Mouse (Mus musculus) CD8-positive naive resting alpha-beta T cell, adult 2 months (primary cell): Measurements from ENCODE around the gene Ubl7.

Experiments used
- DNase-seq, 2 experiments: peaks; one replicate each; pipeline ENCODE4 v3.0.0; 2022; ENCODE audit warnings: low read depth in 2 of 2, low spot score in 2 of 2

Ubl7 gene

DNA sequence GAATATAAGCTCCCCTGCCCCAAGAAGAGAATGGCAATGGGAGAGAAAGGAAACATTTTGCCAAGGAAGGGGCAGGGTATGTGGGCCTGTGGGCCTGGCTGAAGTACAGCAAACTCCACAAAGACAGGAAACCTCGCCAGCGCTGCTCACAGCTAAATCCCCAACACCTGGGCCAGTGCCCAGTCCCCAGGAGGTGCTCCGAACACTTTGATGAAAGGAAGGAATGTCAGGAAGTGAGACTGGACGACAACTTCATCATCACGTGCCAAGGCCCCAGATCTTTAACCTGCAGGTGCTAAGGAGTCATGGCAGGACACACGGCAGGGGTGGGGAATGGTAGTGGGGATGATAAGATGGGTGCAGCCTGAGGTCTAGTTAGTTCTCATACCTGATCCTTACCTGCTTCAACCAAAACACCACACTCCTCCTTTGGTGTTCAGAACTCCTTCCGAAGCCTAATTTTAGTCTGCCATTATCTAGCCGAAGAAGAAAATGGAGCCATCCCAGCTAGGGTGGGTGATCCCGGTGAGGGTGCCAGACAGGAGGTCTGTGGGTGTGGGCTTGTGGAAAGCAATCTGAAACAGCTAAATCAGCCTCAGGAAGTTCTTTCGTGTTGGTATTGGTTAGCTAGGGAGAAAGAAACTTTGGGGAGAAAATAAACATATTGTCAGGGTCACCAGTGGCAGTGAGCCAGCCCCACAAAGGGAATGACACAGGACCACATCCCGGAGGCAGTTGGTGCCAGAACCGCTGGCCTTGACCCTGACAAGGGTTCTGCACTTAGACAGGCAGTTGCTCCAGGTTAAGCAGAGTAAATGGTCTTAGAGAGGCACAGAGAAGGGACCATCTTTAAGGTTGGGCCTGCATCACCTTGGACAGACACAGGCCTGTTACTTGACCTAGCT, 54.8 kb downstream of the Ubl7 start:
- DNase-seq, result no peak

DNA sequence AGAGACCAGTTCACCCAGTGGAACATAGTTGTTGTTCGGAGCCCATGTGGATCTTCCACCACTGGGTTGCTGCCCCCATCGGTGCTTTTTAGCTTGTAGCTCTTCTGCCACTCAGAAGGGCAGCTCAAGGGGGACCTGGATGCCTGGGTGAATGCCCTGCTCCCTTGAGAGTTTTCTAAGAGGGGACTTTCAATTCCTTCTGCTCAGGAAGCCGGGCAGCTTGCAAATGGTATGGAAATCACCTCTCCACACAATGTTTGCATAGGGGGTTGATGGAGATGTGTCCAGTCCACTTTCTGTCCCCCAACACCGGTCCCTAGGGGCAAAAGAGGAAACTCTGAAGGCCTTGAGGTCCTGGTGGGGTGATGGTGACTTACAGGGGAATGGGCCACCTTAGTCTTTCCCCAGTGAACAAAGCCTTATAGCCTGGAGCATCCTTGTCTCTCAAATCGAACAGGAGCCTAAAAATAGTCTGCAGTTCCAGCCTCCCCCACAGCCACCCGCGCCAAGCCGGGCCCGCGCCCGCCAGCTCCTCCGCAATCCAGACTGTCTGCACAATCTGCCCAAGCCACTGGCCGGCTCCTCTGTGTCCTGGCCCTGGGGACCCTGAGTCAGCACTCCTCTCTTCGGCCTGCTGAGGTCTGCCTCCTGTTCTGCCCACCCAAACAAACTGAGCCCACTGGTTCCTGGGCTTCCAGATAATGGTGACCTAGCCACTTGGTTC, 56.6 kb downstream of the Ubl7 start:
- DNase-seq, result no peak

DNA sequence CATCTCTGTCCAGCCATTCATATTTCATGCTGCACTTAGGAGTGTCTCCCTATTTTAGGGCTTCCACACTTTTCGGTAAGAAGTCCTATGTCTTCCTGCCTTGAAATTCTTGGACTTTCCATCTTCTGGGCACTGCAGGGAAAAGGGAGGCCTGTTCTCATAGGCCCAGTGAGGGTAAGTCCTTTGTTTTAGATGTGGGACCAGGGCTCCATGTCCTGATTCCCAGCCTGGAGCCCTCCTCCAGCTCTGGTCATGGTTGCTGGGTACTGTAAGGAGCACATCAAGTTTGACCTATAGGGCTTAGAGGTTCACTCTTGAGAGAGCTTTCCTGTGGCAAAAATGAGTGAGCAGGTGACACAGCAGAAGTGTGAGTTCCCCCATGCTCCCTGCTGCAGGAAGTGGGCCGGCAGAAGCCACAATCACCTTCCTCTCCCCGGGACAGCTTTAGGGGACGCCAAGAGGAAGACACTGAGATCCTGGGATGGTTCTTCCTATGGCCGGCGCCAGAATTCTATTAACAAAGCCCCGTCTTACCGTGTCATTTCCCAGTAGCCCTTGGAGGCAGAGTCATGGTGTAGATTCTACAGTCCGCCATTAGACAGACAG, 57.5 kb downstream of the Ubl7 start:
- DNase-seq, result no peak

DNA sequence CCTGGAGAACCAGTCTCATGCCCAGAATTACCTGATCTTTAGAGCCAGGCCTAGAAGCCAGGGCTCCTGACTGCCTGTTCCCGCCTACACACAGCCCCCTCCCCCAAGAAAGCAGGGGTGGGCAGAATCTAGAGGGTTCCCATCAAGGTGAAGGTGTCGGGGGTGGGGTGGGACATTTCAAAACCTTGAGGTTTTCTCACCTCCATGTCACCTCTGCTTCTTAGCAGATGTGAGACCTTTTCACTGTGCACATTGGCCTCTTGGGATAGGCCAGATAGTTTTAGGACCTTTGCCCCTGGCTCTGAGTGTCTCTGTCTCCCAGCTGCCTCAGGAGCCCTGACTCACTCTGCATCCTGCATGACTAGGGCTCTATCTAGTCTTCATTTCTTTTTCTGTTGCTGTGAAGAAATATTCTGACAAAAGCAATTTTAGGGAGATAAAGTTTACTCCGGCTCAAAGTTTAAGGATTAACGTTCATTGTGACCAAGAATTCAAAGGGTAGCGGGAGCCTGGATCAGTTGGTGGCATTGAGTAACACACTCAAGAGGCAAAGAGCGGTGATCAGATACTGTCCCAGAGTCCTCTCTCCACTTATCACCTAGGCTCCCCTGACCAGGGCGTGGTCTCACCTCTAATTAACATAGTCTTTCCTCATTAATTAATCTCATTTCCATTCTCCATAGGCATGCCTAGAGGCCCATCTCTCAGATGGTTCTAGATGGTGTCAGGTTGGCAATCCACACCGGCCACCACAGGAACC, 58.2 kb downstream of the Ubl7 start:
- no peak for DNase-seq

DNA sequence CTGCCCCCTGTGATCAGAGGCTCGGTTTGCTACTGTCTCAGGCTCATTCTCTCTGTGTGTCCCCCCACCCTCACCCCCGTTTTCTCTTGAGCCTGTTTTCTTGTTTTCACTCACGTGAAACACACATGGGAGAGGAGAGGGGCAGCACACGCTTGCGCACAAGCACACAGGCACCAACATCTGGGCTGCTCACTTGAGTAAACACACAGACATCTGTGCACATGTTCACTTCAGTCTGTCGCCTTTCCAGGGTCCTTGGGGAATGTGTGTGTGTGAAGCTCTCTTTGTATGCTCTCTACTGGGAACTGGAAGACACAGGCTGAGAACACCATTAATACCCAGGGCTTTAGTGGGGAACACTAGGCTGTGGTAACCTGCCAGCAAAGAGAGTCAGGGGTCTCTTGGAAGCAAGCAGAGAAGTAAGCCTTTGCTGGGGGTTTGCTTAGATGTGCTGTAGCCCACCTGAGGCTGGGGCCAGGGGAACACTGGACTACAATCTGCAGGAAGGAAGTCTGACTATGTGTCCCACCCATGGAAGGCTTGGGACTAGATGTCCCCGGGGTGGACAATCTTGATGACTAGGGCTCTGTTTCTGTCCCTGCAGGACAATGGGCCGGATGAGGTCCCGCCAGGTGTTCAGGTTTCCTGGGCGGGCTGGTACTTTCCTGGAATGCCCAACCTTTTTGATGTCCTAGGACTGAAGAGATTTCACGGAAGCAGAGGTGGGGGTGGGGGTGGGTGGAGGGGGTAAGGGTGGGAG, 59.1 kb downstream of the Ubl7 start:
- no peak for DNase-seq

DNA sequence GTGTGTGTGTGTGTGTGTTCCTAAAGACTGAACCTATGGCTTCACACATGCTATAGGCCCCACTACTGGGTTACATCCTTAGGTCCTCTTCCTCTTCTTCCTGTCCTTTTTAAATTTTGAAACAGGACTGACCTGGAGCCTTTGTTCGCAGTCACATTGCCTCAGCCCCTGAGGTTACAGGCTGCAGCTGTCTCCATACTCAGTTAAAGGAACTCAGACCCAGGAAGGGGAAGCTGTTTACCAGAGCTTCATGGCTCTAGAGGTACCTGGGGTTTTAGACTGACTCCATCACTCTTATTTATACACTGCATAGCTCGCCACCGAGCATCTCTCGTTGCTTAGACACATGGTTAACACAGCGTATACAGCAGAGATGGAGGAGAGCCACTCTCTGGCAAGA, 60.6 kb downstream of the Ubl7 start:
- DNase-seq, result no peak

DNA sequence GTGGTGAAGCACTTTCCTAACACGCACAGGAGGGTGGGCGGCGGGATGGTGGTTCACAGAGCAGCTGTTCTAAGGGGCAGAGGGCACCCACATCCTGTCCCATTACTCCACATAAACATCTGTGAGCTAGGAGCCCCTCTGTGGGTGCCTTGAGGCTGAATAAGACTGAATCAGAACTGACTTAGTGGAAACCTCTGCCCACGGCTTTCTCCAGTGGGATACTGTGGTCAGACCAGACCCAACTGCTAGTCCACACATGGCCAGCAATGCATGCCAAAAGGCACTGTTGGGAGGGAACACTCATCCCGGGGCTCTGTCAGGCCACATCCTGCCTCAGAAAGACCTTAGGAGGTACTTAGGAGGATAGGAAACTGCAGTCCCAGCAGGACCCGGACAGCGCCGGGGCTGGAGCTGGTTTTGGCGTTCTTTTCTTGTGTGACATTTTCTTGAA, 61.4 kb downstream of the Ubl7 start:
- DNase-seq, result peak; percentile 30 to 52

DNA sequence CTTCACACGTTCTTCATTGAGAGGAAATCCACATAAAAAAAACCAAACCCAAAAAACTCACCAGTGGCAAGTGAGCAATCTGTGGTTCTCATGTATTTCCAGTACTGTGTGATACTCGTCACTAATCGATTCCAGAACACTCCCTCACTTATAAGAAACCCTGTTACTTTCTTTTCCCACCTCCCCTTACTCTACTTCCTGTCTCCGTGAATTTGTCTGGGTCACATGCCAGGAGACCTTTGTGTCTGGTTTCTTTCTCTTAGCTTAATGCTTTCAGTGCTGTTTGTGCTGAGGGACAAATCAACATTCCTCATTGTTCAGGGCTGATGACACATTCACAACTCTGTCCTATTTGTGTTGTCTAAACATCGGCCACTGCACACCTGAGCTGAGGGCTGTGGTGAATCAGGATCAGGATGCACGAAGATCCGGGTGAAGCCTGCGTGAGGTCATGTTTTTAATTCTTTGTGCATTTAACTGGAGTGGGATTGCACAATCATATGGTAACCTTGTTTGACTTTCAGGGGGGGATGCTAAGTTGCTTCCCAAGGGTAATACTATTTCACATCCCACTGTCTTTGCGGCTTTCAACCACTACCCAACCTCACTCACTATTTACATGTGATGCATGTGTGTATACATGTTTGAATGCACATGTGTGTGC, 62.1 kb downstream of the Ubl7 start:
- DNase-seq, result no peak

DNA sequence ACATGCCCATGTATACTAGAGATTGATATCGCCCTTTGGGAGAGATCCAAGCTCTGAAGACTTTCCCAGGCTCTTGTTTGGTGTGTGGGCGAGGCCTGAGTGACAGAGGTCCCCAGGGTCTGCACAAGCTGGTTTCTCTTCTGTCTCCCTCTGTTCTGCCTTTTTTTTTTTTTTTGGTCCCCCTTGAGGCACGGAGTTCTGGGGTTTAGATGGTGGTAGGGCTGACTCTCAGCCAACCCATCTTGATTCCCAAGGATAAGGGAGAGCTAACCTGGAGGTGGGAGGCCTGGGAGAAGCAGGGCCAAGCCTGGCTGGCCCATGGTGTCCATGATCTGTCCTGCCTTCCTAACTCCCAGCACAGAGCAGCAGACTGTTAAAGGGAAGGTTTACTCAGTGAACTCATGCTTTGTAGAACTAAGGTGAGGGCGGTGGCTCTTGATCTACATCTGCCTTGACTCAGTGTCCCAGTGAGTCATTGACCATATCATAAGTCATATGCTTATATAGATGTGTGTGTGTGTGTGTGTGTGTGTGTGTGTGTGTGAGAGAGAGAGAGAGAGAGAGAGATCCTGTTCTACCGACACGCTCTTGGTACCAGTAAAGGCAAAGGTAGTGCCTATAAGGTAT, 62.8 kb downstream of the Ubl7 start:
- no peak for DNase-seq

DNA sequence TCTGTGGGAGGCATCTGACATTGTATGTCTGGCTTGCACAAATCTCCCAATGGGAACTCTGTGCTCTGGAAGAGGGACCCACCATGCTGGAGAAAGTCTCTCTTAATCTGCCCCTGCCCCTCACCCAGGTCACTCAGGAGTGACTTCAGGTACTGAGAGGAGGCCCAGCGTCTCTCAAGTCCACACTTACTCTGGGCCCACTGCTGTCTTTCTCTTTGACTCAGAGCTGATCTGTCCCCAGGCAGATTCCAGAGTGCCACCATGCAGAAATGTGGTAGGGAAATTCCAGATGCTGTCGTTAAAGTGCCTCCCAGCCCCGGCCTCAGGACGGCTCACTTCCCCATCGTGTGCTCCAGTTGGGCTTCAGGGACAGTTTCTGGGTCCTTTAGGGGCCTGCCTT, 63.4 kb downstream of the Ubl7 start:
- DNase-seq, result no peak

DNA sequence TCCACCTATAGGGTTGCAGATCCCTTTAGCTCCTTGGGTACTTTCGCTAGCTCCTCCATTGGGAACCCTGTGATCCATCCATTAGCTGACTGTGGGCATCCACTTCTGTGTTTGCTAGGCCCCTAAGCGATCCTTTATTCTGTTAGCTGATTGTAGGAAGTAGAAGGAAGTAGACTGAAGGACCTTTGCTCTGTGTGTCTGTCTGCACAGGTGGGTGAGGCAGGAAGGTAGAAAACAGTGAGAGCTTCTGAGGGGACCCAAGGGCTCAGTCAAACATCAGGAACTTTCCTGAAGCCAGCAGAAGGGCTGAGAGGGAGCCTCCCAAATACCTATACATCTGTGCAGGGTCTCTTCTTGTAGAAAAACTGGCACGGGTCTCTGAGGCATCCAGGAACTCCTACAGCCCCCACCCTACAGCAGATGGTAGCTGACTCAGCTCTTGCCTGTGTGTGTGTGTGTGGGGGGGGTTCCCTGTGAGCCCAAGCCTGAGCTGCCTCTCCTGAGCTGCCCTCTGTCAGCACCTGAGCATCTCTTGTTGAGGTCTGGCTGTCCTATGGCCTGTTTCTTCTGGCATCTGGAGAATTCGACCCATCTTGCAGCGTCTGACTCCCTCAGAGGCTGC, 64.5 kb downstream of the Ubl7 start:
- DNase-seq, result no peak

DNA sequence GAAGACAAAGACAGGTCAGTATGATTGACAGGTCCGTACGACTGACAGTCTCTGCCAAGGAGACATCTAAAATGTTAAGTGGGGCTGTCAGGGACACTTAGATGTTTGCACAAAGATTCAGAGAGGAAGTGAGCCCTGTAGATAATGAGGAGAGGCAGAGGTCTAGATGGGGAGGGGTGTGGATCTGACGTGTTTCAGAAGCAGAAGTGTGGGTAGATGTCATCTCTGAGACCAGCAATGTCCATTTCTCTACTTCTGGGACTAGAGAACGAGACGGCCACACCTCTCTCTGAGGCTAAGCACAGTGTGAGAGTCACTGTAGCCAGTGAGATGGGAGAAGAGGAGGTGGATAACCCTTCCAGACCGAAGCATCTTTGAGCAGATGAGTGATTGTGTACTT, 67.2 kb downstream of the Ubl7 start:
- no peak for DNase-seq

DNA sequence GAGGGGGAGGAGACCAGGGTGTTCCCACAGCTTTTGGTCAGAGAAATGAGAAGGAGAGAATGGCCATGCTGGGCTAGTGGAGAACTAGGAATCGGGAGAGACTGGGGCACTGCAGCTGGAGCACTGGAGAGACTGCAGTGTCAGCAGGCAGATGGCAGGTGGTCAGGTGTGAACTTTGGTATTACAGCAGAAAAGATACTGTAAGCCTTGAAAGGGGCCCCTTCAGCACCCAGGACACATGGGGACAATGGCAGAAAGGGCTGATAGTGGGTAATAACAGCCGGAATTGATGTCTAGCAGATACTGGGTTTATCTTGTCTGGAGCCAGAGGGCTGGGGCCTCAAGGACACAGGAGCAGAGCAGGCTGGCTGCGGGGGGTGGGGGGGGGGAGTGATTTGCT, 68.1 kb downstream of the Ubl7 start:
- no peak for DNase-seq
